In the genomic region with DNA sequence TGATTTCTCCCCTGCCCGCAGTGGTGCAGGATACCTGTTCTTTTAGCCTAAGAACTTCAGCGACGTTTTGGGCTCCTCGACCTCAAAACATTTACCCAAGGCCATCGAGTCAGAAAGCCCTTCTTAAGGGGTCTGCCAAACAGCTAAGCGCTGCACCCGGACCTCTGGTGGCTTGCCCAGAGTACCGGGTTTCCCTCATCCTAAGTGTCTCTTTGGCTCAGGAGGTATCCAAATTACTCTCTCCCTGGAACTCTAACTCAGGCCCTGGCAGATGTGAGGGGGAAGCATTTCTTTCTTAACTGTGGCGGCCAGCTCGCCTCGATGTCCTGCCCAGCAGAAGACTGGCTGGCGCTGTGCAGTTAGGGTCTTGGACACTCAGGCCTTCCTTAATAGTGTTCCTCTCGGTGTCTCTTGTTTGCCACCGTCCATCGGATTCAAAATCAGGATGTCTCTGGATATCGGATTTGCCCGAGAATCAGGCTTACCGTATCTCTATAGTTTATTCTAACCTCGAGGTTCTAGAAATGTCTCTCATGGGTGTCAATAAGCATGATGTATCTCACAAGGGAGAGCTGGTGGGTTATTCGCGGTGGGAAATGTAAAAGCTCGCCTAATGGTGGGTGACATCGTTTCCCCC, we compare ENCODE assay signal across 18 mouse cellular contexts.
A peak's percentile ranks its signal among the peaks of the same experiment; 100 is the strongest.
DNase-seq lines count a peak whose midpoint lies in the region; ATAC-seq and TF ChIP-seq lines count a peak whose summit lies in the region.
"Had no signal": no experiment of that assay in that cellular context is flagged by ENCODE, and none has a peak within 500 bp of the region (broad histone marks: within the 10 kb centered on the region; RNA-seq: fewer than 3 reads in every experiment).

No protein-coding gene starts in this region.

- TF ChIP-seq CTCF in midbrain, postnatal 0 days (IDR thresholded peaks at IDR 0.05), result no peak
- TF ChIP-seq CTCF in heart, adult 2 months (IDR thresholded peaks at IDR 0.05), result no peak

- no peak for TF ChIP-seq EP300 in heart, adult 2 months (IDR thresholded peaks at IDR 0.05; ENCODE audit: insufficient read depth, low read depth, low read length)

- peaks cover 23% of the 10 kb centered on the region for H3K4me1 ChIP-seq in embryonic facial prominence, embryonic 10.5 days
- H3K4me1 ChIP-seq in forebrain, embryonic 11.5 days (replicated peaks; ENCODE audit: control insufficient read depth, insufficient read depth, low read length), result peaks cover 45% of the 10 kb centered on the region
- H3K4me1 ChIP-seq in hindbrain, embryonic 13.5 days (replicated peaks), result peaks cover 62% of the 10 kb centered on the region
- peaks cover 5% of the 10 kb centered on the region; the same call in 1 of the 2 replicates for H3K4me1 ChIP-seq in midbrain, postnatal 0 days (ENCODE audit: insufficient read depth, low read length)
- H3K4me1 ChIP-seq in heart, adult 2 months (ENCODE audit: control insufficient read depth, insufficient read depth, low read length), result no peaks in the 10 kb centered on the region

- no peaks in the 10 kb centered on the region for H3K79me2 ChIP-seq in heart, adult 2 months (replicated peaks; ENCODE audit: control insufficient read depth, insufficient read depth, low read length)

- H3K4me3 ChIP-seq in embryonic facial prominence, embryonic 10.5 days, result 0 out of 2 replicates have a peak overlapping the region, but pooled peaks have one; percentile 42
- no peak overlapping the region; the same call in 1 of the 2 replicates for H3K4me3 ChIP-seq in forebrain, embryonic 11.5 days (ENCODE audit: low read depth, low read length)
- H3K4me3 ChIP-seq in hindbrain, embryonic 13.5 days, result no peak overlapping the region
- H3K4me3 ChIP-seq in midbrain, postnatal 0 days (ENCODE audit: low read depth, low read length), result no peak overlapping the region
- no peak overlapping the region for H3K4me3 ChIP-seq in heart, adult 2 months

- H3K4me2 ChIP-seq in forebrain, embryonic 11.5 days (ENCODE audit: low read depth, low read length, severe bottlenecking), result peak overlapping the region; percentile 58; the same call in 1 of the 2 replicates
- peak overlapping the region; percentile 65 for H3K4me2 ChIP-seq in hindbrain, embryonic 13.5 days
- no peak overlapping the region for H3K4me2 ChIP-seq in midbrain, postnatal 0 days (ENCODE audit: low read depth, low read length, poor library complexity, severe bottlenecking)

- intact Hi-C loops in heart, adult 2 months (cut with DNase I), result no loop called here
- intact Hi-C loops in heart, postnatal 36 days (cut with DNase I), result no loop called here

- TF ChIP-seq POLR2A in heart, adult 2 months (IDR thresholded peaks at IDR 0.05; ENCODE audit: insufficient read depth, low read depth, low read length), result no peak

- WGBS in embryonic facial prominence, embryonic 10.5 days, result 2% methylated on average over 23 of the region's 23 CpGs
- WGBS in forebrain, embryonic 11.5 days, result 3% methylated on average over 23 of the region's 23 CpGs
- WGBS in hindbrain, embryonic 13.5 days, result 5% methylated on average over 23 of the region's 23 CpGs
- WGBS in midbrain, postnatal 0 days, result 19% methylated on average over 23 of the region's 23 CpGs
- 5% methylated on average over 23 of the region's 23 CpGs for WGBS in heart, adult 2 months

- no peaks in the 10 kb centered on the region for H3K9me3 ChIP-seq in embryonic facial prominence, embryonic 10.5 days
- H3K9me3 ChIP-seq in forebrain, embryonic 11.5 days (ENCODE audit: control insufficient read depth, low read length), result no peaks in the 10 kb centered on the region
- no peaks in the 10 kb centered on the region for H3K9me3 ChIP-seq in hindbrain, embryonic 13.5 days
- no peaks in the 10 kb centered on the region for H3K9me3 ChIP-seq in midbrain, postnatal 0 days (ENCODE audit: low read length)
- H3K9me3 ChIP-seq: embryonic facial prominence, embryonic 13.5 days; heart, embryonic 13.5 days had no signal

- no peaks in the 10 kb centered on the region for H3K36me3 ChIP-seq in embryonic facial prominence, embryonic 10.5 days (replicated peaks)
- no peaks in the 10 kb centered on the region for H3K36me3 ChIP-seq in forebrain, embryonic 11.5 days (ENCODE audit: control insufficient read depth, insufficient read depth, low read length)
- no peaks in the 10 kb centered on the region for H3K36me3 ChIP-seq in hindbrain, embryonic 13.5 days
- H3K36me3 ChIP-seq in midbrain, postnatal 0 days (ENCODE audit: insufficient read depth, low read length), result no peaks in the 10 kb centered on the region
- no peaks in the 10 kb centered on the region for H3K36me3 ChIP-seq in heart, adult 2 months (ENCODE audit: control insufficient read depth, insufficient read depth, low read length)
- H3K36me3 ChIP-seq: embryonic facial prominence, embryonic 13.5 days; heart, embryonic 13.5 days had no signal

- no peak for DNase-seq in embryonic facial prominence, embryonic 10.5 days (ENCODE audit: low spot score)
- peak; percentile 55 for DNase-seq in forebrain, embryonic 11.5 days (ENCODE audit: low spot score)
- no peak for DNase-seq in midbrain, postnatal 0 days (ENCODE audit: low spot score)
- no peak for DNase-seq in lung, postnatal 25 days (ENCODE audit: low spot score)
- no peak for DNase-seq in heart, adult 2 months
- no peak for DNase-seq in heart, postnatal 36 days
- DNase-seq: cerebellum, adult 9-10 months; gastrocnemius, postnatal 25 days; kidney, postnatal 10 days; layer of hippocampus, adult 9-11 months; left cerebral cortex, postnatal 4 days; lung, postnatal 36 days; thymus, postnatal 4 days had no signal

- ATAC-seq in forebrain, embryonic 11.5 days (replicated peaks; ENCODE audit: low FRiP score), result no peak
- ATAC-seq in hindbrain, embryonic 13.5 days (ENCODE audit: low FRiP score), result no peak
- no peak for ATAC-seq in midbrain, postnatal 0 days (ENCODE audit: low FRiP score)
- ATAC-seq: inflammation-experienced regulatory T-cells, adult 6 months had no signal

- peak overlapping the region; percentile 79 for H3K9ac ChIP-seq in forebrain, embryonic 11.5 days (ENCODE audit: low read length)
- peak overlapping the region; percentile 78 for H3K9ac ChIP-seq in hindbrain, embryonic 13.5 days
- no peak overlapping the region for H3K9ac ChIP-seq in midbrain, postnatal 0 days (replicated peaks; ENCODE audit: low read length, poor library complexity, severe bottlenecking)
- no peak overlapping the region for H3K9ac ChIP-seq in heart, adult 2 months (ENCODE audit: low read depth, low read length)
- H3K9ac ChIP-seq: embryonic facial prominence, embryonic 13.5 days; heart, embryonic 13.5 days; liver, embryonic 14.5 days had no signal

- H3K27ac ChIP-seq in embryonic facial prominence, embryonic 10.5 days (replicated peaks), result no peak overlapping the region
- peak overlapping the region; percentile 99 for H3K27ac ChIP-seq in forebrain, embryonic 11.5 days (ENCODE audit: low read depth, low read length)
- H3K27ac ChIP-seq in hindbrain, embryonic 13.5 days, result peak overlapping the region; percentile 95
- H3K27ac ChIP-seq in midbrain, postnatal 0 days (ENCODE audit: low read depth, low read length), result peak overlapping the region; percentile 70
- no peak overlapping the region for H3K27ac ChIP-seq in heart, adult 2 months
- H3K27ac ChIP-seq: embryonic facial prominence, embryonic 13.5 days; heart, embryonic 13.5 days; liver, embryonic 14.5 days had no signal

- peaks cover 100% of the 10 kb centered on the region for H3K27me3 ChIP-seq in embryonic facial prominence, embryonic 10.5 days (replicated peaks; ENCODE audit: low read depth, poor library complexity, severe bottlenecking)
- H3K27me3 ChIP-seq in forebrain, embryonic 11.5 days (ENCODE audit: control insufficient read depth, insufficient read depth, low read length), result peaks cover 29% of the 10 kb centered on the region
- peaks cover 70% of the 10 kb centered on the region for H3K27me3 ChIP-seq in hindbrain, embryonic 13.5 days
- peaks cover 32% of the 10 kb centered on the region for H3K27me3 ChIP-seq in midbrain, postnatal 0 days (ENCODE audit: insufficient read depth, low read length)
- peaks cover 20% of the 10 kb centered on the region for H3K27me3 ChIP-seq in heart, adult 2 months (ENCODE audit: control insufficient read depth, insufficient read depth, low read length)

Comparison
In these comparisons a context has a peak if more than half of its experiments do, and no peak if none do; other contexts are left out.
1. H3K27ac ChIP-seq: peak in forebrain, embryonic 11.5 days (single experiment), hindbrain, embryonic 13.5 days (single experiment) and midbrain, postnatal 0 days (single experiment); none in embryonic facial prominence, embryonic 10.5 days (single experiment) and heart, adult 2 months (single experiment).
2. H3K9ac ChIP-seq: peak in forebrain, embryonic 11.5 days (single experiment) and hindbrain, embryonic 13.5 days (single experiment); none in midbrain, postnatal 0 days (single experiment) and heart, adult 2 months (single experiment).